Mouse (Mus musculus): ENCODE results near the gene Hsf2.

- TF ChIP-seq CTCF (IDR thresholded peaks at IDR 0.05; ENCODE audit: low read depth) (no peak), EP300 (optimal IDR thresholded peaks at IDR 0.05) (no peak)
Measured at GRCm38 (mm10) chr10:57526469-57526868, 40.3 kb downstream of the Hsf2 start.
